Mouse (Mus musculus) embryonic fibroblast, embryonic 13.5 days (primary cell): ENCODE measurements around the gene Itpa.

Experiments used
- CTCF ChIP-seq: IDR thresholded peaks from 2 replicates; pipeline ENCODE4 v1.5.1; 2011; ENCODE audit warnings: mild to moderate bottlenecking, control low read depth, low read length, moderate library complexity, borderline replicate concordance; ENCODE audit not compliant: insufficient read depth
- POLR2A ChIP-seq: IDR thresholded peaks from 2 replicates; pipeline ENCODE4 v1.6.1; 2011; ENCODE audit warnings: low read depth, mild to moderate bottlenecking, control low read depth, low read length, moderate library complexity

GRCm38 (mm10) chr2:130693563-130693962 lies 26.2 kb downstream of the Itpa start:
- TF ChIP-seq CTCF (no peak), POLR2A (no peak)
